Mouse (Mus musculus) Patski (cell line): ENCODE results near the gene Dscam. TPM values are rescaled to one million over a fixed set of nuclear protein-coding genes. Genes with fewer than 3 reads are reported as not detected.
A peak's percentile ranks its signal among the peaks of the same experiment; 100 is the strongest.

Source experiments
- ATAC-seq: fragments of 100-300 bp; one replicate; pipeline ENCODE4 v1.8.0; 2021
- CTCF ChIA-PET: fragments of 350-600 bp; sonication (Branson Sonifier 250); formaldehyde crosslinking; loops from one replicate; lab custom pipeline; 2022; ENCODE audit warnings: inconsistent platforms; lab: Charles Lee
- POLR2A ChIA-PET: fragments of 350-600 bp; sonication (Branson Sonifier 250); formaldehyde crosslinking; loops from one replicate; lab custom pipeline; 2022; ENCODE audit warnings: antibody characterized with exemption, inconsistent platforms; lab: Charles Lee
- DNase-seq: peaks from one replicate; pipeline ENCODE4 v3.0.0-alpha.2; 2011; ENCODE audit warnings: low read depth, low spot score
- H3K27me3 ChIP-seq: fragments of 371-371 bp; one replicate; pipeline ENCODE4 v1.5.1; 2021
- CTCF ChIP-seq: fragments of 100-300 bp; IDR thresholded peaks from one replicate; pipeline ENCODE4 v1.5.1; 2021
- in situ Hi-C: fragments of 300-500 bp; cut with MboI; formaldehyde crosslinking; loops from 3 replicates; pipeline ENCODE4 v1.11.1; 2018; ENCODE audit warnings: low pct_unique_long_range_greater_than_20kb, mixed read lengths
- polyA plus RNA-seq: library from polyadenylated mRNA; unstranded; gene quantifications from one replicate; pipeline ENCODE4 v1.2.3, GENCODE M21; 2021

Gene Dscam
- polyA plus RNA-seq, 1 experiment from 2014 or later: 0.03 TPM

GRCm38 (mm10) chr16:96727836-96728774 lies 442.4 kb downstream of the Dscam start:
- no peak for ATAC-seq
- in situ Hi-C loops: no loop called here
- ChIA-PET POLR2A (no interaction called here), CTCF (no interaction called here)
- DNase-seq: no peak
- H3K27me3 ChIP-seq: peaks cover 49% of the 10 kb centered on the region
- no peak for TF ChIP-seq CTCF

- POLR2A ChIA-PET: no interaction called here
- in situ Hi-C loops: no loop called here
- DNase-seq (no peak), ATAC-seq (no peak)
- TF ChIP-seq CTCF: no peak
- CTCF ChIA-PET: no interaction called here
- peaks cover 42% of the 10 kb centered on the region for H3K27me3 ChIP-seq
These were observed 445.4 kb downstream of the Dscam start for GRCm38 (mm10) chr16:96725071-96725724.

GRCm38 (mm10) chr16:96724591-96724990 lies 446.0 kb downstream of the Dscam start:
- POLR2A ChIA-PET: no interaction called here
- CTCF ChIA-PET: no interaction called here
- H3K27me3 ChIP-seq: peaks cover 45% of the 10 kb centered on the region
- in situ Hi-C loops: no loop called here
- DNase-seq: no peak
- TF ChIP-seq CTCF: no peak
- ATAC-seq: no peak

- TF ChIP-seq CTCF: no peak
- ChIA-PET CTCF (no interaction called here), POLR2A (no interaction called here)
- in situ Hi-C loops: no loop called here
- peaks cover 40% of the 10 kb centered on the region for H3K27me3 ChIP-seq
- ATAC-seq (no peak), DNase-seq (no peak)
These were observed 446.4 kb downstream of the Dscam start for GRCm38 (mm10) chr16:96724123-96724522.

- CTCF ChIA-PET: no interaction called here
- no peak for DNase-seq
- in situ Hi-C loops: no loop called here
- no peak for TF ChIP-seq CTCF
- POLR2A ChIA-PET: no interaction called here
- peaks cover 32% of the 10 kb centered on the region for H3K27me3 ChIP-seq
- no peak for ATAC-seq
These were observed 447.4 kb downstream of the Dscam start for GRCm38 (mm10) chr16:96723066-96723669.

- ATAC-seq: no peak
- TF ChIP-seq CTCF: peak; percentile 13
- H3K27me3 ChIP-seq: peaks cover 25% of the 10 kb centered on the region
- in situ Hi-C loops: no loop called here
- CTCF ChIA-PET: no interaction called here
- DNase-seq: no peak
- POLR2A ChIA-PET: no interaction called here
These were observed 448.4 kb downstream of the Dscam start for GRCm38 (mm10) chr16:96722135-96722534.

GRCm38 (mm10) chr16:96721241-96721640 lies 449.3 kb downstream of the Dscam start:
- H3K27me3 ChIP-seq: peaks cover 20% of the 10 kb centered on the region
- ChIA-PET POLR2A (no interaction called here), CTCF (no interaction called here)
- in situ Hi-C loops: no loop called here
- TF ChIP-seq CTCF: no peak
- DNase-seq (no peak), ATAC-seq (no peak)

- ChIA-PET CTCF (no interaction called here), POLR2A (no interaction called here)
- ATAC-seq: no peak
- DNase-seq: no peak
- in situ Hi-C loops: no loop called here
- no peak for TF ChIP-seq CTCF
- peaks cover 15% of the 10 kb centered on the region for H3K27me3 ChIP-seq
These were observed 449.9 kb downstream of the Dscam start for GRCm38 (mm10) chr16:96720666-96721065.

GRCm38 (mm10) chr16:96718221-96718620 lies 452.3 kb downstream of the Dscam start:
- CTCF ChIA-PET: no interaction called here
- peaks cover 17% of the 10 kb centered on the region for H3K27me3 ChIP-seq
- POLR2A ChIA-PET: no interaction called here
- ATAC-seq: no peak
- peak; percentile 37 for TF ChIP-seq CTCF
- DNase-seq: no peak
- in situ Hi-C loops: no loop called here

- CTCF ChIA-PET: no interaction called here
- in situ Hi-C loops: no loop called here
These were observed 453.9 kb downstream of the Dscam start for GRCm38 (mm10) chr16:96716633-96717032.

GRCm38 (mm10) chr16:96711935-96712334 lies 458.6 kb downstream of the Dscam start:
- in situ Hi-C loops: no loop called here
- DNase-seq (no peak), ATAC-seq (no peak)
- H3K27me3 ChIP-seq: peaks cover 27% of the 10 kb centered on the region
- CTCF ChIA-PET: no interaction called here
- TF ChIP-seq CTCF: no peak
- POLR2A ChIA-PET: no interaction called here

More at GRCm38 (mm10) chr16:96716633-96717032, 453.9 kb downstream of the Dscam start:
- peaks cover 18% of the 10 kb centered on the region for H3K27me3 ChIP-seq
- TF ChIP-seq CTCF: no peak
- DNase-seq (no peak), ATAC-seq (no peak)
- POLR2A ChIA-PET: no interaction called here
